Mouse (Mus musculus) layer of hippocampus, postnatal 14 days (tissue): Measurements from ENCODE around the gene Arhgef5. TPM values are rescaled to one million over a fixed set of nuclear protein-coding genes. Genes with fewer than 3 reads are reported as not detected.

Source experiments
- DNase-seq, 2 experiments: peaks; one replicate each; pipeline ENCODE4 v3.0.0; 2021 to 2022; ENCODE audit warnings: low spot score in 2 of 2, mixed read lengths in 1 of 2
- total RNA-seq, 2 experiments: library from RNA; stranded (reverse); gene quantifications; 2 replicates each; pipeline ENCODE4 v1.2.3; 2021

Gene Arhgef5
- total RNA-seq, 2 experiments from 2014 or later = 2.5 to 4.9 TPM

- no peak for DNase-seq
Observed at GRCm38 (mm10) chr6:43312961-43313656, 47.7 kb downstream of the Arhgef5 start.

- DNase-seq = peak in 1 of 2 experiments; percentile 9
Observed at GRCm38 (mm10) chr6:43333479-43333878, 68.1 kb downstream of the Arhgef5 start.

- DNase-seq = no peak
Observed at GRCm38 (mm10) chr6:43335619-43336234, 70.3 kb downstream of the Arhgef5 start.

GRCm38 (mm10) chr6:43337491-43337961 lies 72.1 kb downstream of the Arhgef5 start:
- no peak for DNase-seq

GRCm38 (mm10) chr6:43338804-43339203 lies 73.4 kb downstream of the Arhgef5 start:
- no peak for DNase-seq

Other genes with a start within 250 kb of the Arhgef5 start
- gene Olfr441, start 159.2 kb upstream of the Arhgef5 start, total RNA-seq = not detected
- gene Olfr237-ps1, start 119.0 kb upstream of the Arhgef5 start, total RNA-seq = not detected
- not detected for gene Olfr437, start 102.3 kb upstream of the Arhgef5 start, total RNA-seq
- not detected for gene Olfr13, start 93.4 kb upstream of the Arhgef5 start, total RNA-seq
- not detected for gene Olfr435, start 68.4 kb upstream of the Arhgef5 start, total RNA-seq
- gene Olfr434, start 52.6 kb upstream of the Arhgef5 start, total RNA-seq = not detected
- not detected for gene Olfr47, start 34.1 kb upstream of the Arhgef5 start, total RNA-seq
- not detected for gene Nobox, start 44.0 kb downstream of the Arhgef5 start, total RNA-seq